14 mouse cellular contexts compared by ENCODE assay signal in the genomic region with DNA sequence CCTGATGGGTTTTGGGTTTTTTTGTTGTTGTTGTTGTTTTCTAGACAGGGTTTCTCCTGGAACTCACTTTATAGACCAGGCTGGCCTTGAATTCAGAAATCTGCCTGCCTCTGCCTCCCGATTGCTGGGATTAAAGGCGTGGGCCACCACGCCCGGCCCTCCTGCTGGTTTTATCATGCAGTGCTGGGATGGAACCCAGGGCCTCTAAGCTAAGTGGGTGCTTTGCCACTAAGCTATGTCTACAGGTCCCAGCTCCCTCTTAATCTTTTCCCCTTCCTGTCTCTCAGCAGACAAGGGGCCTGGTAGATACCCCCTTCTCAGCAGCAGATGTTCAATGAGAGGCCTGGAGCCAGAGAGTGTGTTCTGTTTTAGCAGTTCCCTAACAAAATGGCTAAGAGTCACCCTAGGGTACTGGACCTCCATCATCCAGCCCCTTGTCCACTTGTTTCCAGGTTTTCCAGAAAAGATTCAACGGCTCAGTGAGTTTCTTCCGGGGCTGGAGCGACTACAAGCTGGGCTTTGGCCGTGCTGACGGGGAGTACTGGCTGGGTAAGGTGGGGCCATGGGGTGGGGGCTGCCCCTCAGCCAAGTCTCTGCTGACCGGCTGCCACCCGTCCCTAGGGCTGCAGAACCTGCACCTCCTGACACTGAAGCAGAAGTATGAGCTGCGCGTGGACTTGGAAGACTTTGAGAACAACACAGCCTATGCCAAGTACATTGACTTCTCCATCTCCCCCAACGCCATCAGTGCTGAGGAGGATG. TPM values are rescaled to one million over a fixed set of nuclear protein-coding genes. Genes with fewer than 3 reads are reported as not detected.
DNase-seq lines count a peak whose midpoint lies in the region; ATAC-seq and TF ChIP-seq lines count a peak whose summit lies in the region.
"Had no signal": no experiment of that assay in that cellular context is flagged by ENCODE, and none has a peak within 500 bp of the region (broad histone marks: within the 10 kb centered on the region; RNA-seq: fewer than 3 reads in every experiment).

No protein-coding gene starts in this region.

- peaks cover 37% of the 10 kb centered on the region for H3K36me3 ChIP-seq in heart, postnatal 0 days (replicated peaks; ENCODE audit: control insufficient read depth, insufficient read depth, low read length)
- peaks cover 54% of the 10 kb centered on the region for H3K36me3 ChIP-seq in embryonic facial prominence, embryonic 10.5 days (replicated peaks)
- peaks cover 41% of the 10 kb centered on the region for H3K36me3 ChIP-seq in embryonic facial prominence, embryonic 15.5 days
- H3K36me3 ChIP-seq in limb, embryonic 11.5 days (ENCODE audit: control insufficient read depth, insufficient read depth, low read length) = peaks cover 20% of the 10 kb centered on the region

- 80% methylated on average over 14 of the region's 14 CpGs for WGBS in heart, postnatal 0 days
- 91% methylated on average over 14 of the region's 14 CpGs for WGBS in embryonic facial prominence, embryonic 10.5 days
- WGBS in embryonic facial prominence, embryonic 15.5 days = 82% methylated on average over 14 of the region's 14 CpGs
- WGBS in limb, embryonic 11.5 days = 90% methylated on average over 14 of the region's 14 CpGs

- peak overlapping the region; percentile 21; the same call in 1 of the 2 replicates for H3K4me3 ChIP-seq in heart, postnatal 0 days (ENCODE audit: low read depth, low read length)
- H3K4me3 ChIP-seq in embryonic facial prominence, embryonic 10.5 days = peak overlapping the region; percentile 64
- peak overlapping the region; percentile 45 for H3K4me3 ChIP-seq in embryonic facial prominence, embryonic 15.5 days (replicated peaks)
- H3K4me3 ChIP-seq in limb, embryonic 11.5 days (ENCODE audit: low read depth, low read length) = peak overlapping the region; percentile 53
- H3K4me3 ChIP-seq: hindbrain, embryonic 15.5 days; liver, embryonic 12.5 days had no signal

- no peak for TF ChIP-seq CTCF in heart, postnatal 0 days (IDR thresholded peaks at IDR 0.05; ENCODE audit: low read depth)

- no peak for TF ChIP-seq EP300 in heart, postnatal 0 days (IDR thresholded peaks at IDR 0.05; ENCODE audit: low read depth)

- 0 out of 2 replicates have a peak overlapping the region, but pooled peaks have one; percentile 37 for H3K4me2 ChIP-seq in heart, postnatal 0 days (ENCODE audit: low read depth, low read length)
- peak overlapping the region; percentile 60 for H3K4me2 ChIP-seq in embryonic facial prominence, embryonic 15.5 days (replicated peaks)
- peak overlapping the region; percentile 94 for H3K4me2 ChIP-seq in limb, embryonic 11.5 days (ENCODE audit: low read depth, severe bottlenecking)
- H3K4me2 ChIP-seq: liver, embryonic 12.5 days had no signal

- H3K27me3 ChIP-seq in heart, postnatal 0 days (ENCODE audit: control insufficient read depth, insufficient read depth, low read length) = no peaks in the 10 kb centered on the region
- no peaks in the 10 kb centered on the region for H3K27me3 ChIP-seq in embryonic facial prominence, embryonic 10.5 days (replicated peaks; ENCODE audit: low read depth, poor library complexity, severe bottlenecking)
- H3K27me3 ChIP-seq in embryonic facial prominence, embryonic 15.5 days = no peaks in the 10 kb centered on the region
- H3K27me3 ChIP-seq in limb, embryonic 11.5 days (ENCODE audit: control insufficient read depth, insufficient read depth, low read length) = no peaks in the 10 kb centered on the region
- H3K27me3 ChIP-seq: hindbrain, embryonic 15.5 days had no signal

- no peaks in the 10 kb centered on the region for H3K9me3 ChIP-seq in heart, postnatal 0 days (replicated peaks; ENCODE audit: control insufficient read depth, low read length)
- H3K9me3 ChIP-seq in embryonic facial prominence, embryonic 10.5 days = no peaks in the 10 kb centered on the region
- no peaks in the 10 kb centered on the region for H3K9me3 ChIP-seq in embryonic facial prominence, embryonic 15.5 days (replicated peaks)
- no peaks in the 10 kb centered on the region for H3K9me3 ChIP-seq in limb, embryonic 11.5 days (ENCODE audit: control insufficient read depth, low read length)
- H3K9me3 ChIP-seq: G1E; hindbrain, embryonic 15.5 days; liver, embryonic 12.5 days had no signal

- peaks cover 8% of the 10 kb centered on the region; the same call in 1 of the 2 replicates for H3K4me1 ChIP-seq in heart, postnatal 0 days (ENCODE audit: control insufficient read depth, insufficient read depth)
- peaks cover 88% of the 10 kb centered on the region for H3K4me1 ChIP-seq in embryonic facial prominence, embryonic 10.5 days
- H3K4me1 ChIP-seq in embryonic facial prominence, embryonic 15.5 days = peaks cover 82% of the 10 kb centered on the region
- H3K4me1 ChIP-seq in limb, embryonic 11.5 days (ENCODE audit: control insufficient read depth, insufficient read depth, low read length) = peaks cover 37% of the 10 kb centered on the region

- DNase-seq in heart, postnatal 0 days (ENCODE audit: low spot score) = no peak
- DNase-seq in heart, postnatal 10 days = no peak
- DNase-seq in embryonic facial prominence, embryonic 10.5 days (ENCODE audit: low spot score) = no peak
- DNase-seq in limb, embryonic 11.5 days (ENCODE audit: low spot score) = no peak
- DNase-seq in adrenal gland, postnatal 10 days = no peak
- DNase-seq in layer of hippocampus, adult 9-11 months = no peak
- DNase-seq in frontal cortex, adult 2 months (ENCODE audit: extremely low spot score in 1 of 2, low spot score in 1 of 2) = no peak
- DNase-seq: adrenal gland, adult 8-10 months; right cerebral cortex, postnatal 25 days; thymus, postnatal 4 days had no signal

- ATAC-seq in heart, postnatal 0 days (ENCODE audit: insufficient read depth, low read depth) = no peak
- no peak for ATAC-seq in embryonic facial prominence, embryonic 15.5 days (ENCODE audit: insufficient number of reproducible peaks, low FRiP score, low TSS enrichment, low read depth)
- no peak for ATAC-seq in limb, embryonic 11.5 days (ENCODE audit: insufficient number of reproducible peaks, low FRiP score, low TSS enrichment, low read depth)
- ATAC-seq: liver, embryonic 12.5 days had no signal

- H3K27ac ChIP-seq in heart, postnatal 0 days (ENCODE audit: low read depth) = 0 out of 2 replicates have a peak overlapping the region, but pooled peaks have one; percentile 41
- peak overlapping the region; percentile 97 for H3K27ac ChIP-seq in embryonic facial prominence, embryonic 10.5 days (replicated peaks)
- peak overlapping the region; percentile 97 for H3K27ac ChIP-seq in embryonic facial prominence, embryonic 15.5 days (replicated peaks)
- peak overlapping the region; percentile 100; the same call in 1 of the 2 replicates for H3K27ac ChIP-seq in limb, embryonic 11.5 days (replicated peaks; ENCODE audit: low read depth, low read length)

- intact Hi-C loops in heart, postnatal 10 days (cut with DNase I) = no loop called here

- no peak overlapping the region for H3K9ac ChIP-seq in heart, postnatal 0 days (replicated peaks; ENCODE audit: low read depth, low read length)
- peak overlapping the region; percentile 35; the same call in 1 of the 2 replicates for H3K9ac ChIP-seq in embryonic facial prominence, embryonic 15.5 days
- no peak overlapping the region; the same call in 1 of the 2 replicates for H3K9ac ChIP-seq in limb, embryonic 11.5 days (ENCODE audit: low read length)
- H3K9ac ChIP-seq: hindbrain, embryonic 15.5 days; liver, embryonic 12.5 days had no signal

RNA-seq across cellular contexts. Expression of a gene that starts 1.4 kb away (rescaled TPM):
- total RNA-seq in heart, postnatal 0 days (2014; rRNA removed; ENCODE audit: low replicate concordance) = 34.1 and 54.5 TPM in 2 replicates
- 39.1 and 51.0 TPM in 2 replicates for polyA plus RNA-seq in heart, postnatal 0 days (2015; fragmentation: Nextera tagmentation; extraction: Ambion mirVana)
- 100 to 1,000 TPM; 112 to 142 TPM for total RNA-seq in heart, postnatal 10 days (2021)
- polyA plus RNA-seq in embryonic facial prominence, embryonic 10.5 days (2016; fragmentation: Nextera tagmentation; extraction: Ambion mirVana) = 119 and 163 TPM in 2 replicates
- 404 and 406 TPM in 2 replicates for polyA plus RNA-seq in embryonic facial prominence, embryonic 15.5 days (2015; fragmentation: Nextera tagmentation; extraction: Ambion mirVana)
- polyA plus RNA-seq in limb, embryonic 11.5 days (2014; fragmentation: Nextera tagmentation; extraction: Ambion mirVana) = 244 and 251 TPM in 2 replicates
- total RNA-seq in adrenal gland, postnatal 10 days (2021) = 10 to 100 TPM; 61.8 to 75.9 TPM
- 4.0 and 4.3 TPM in 2 replicates for polyA plus RNA-seq in frontal cortex, adult 2 months (2012; rRNA removed)
- polyA plus RNA-seq: G1E had no signal

RNA-seq across cellular contexts. Expression of a gene that starts 7.6 kb away (rescaled TPM):
- 19.7 and 33.5 TPM in 2 replicates for total RNA-seq in heart, postnatal 0 days (2014; rRNA removed; ENCODE audit: low replicate concordance)
- polyA plus RNA-seq in heart, postnatal 0 days (2015; fragmentation: Nextera tagmentation; extraction: Ambion mirVana) = 12.0 and 12.5 TPM in 2 replicates
- 10 to 100 TPM; 11.7 to 12.0 TPM for total RNA-seq in heart, postnatal 10 days (2021)
- 97.4 and 103 TPM in 2 replicates for polyA plus RNA-seq in embryonic facial prominence, embryonic 10.5 days (2016; fragmentation: Nextera tagmentation; extraction: Ambion mirVana)
- 61.9 and 62.9 TPM in 2 replicates for polyA plus RNA-seq in embryonic facial prominence, embryonic 15.5 days (2015; fragmentation: Nextera tagmentation; extraction: Ambion mirVana)
- polyA plus RNA-seq in limb, embryonic 11.5 days (2014; fragmentation: Nextera tagmentation; extraction: Ambion mirVana) = 58.6 and 63.6 TPM in 2 replicates
- 10 to 100 TPM; 15.7 to 16.5 TPM for total RNA-seq in adrenal gland, postnatal 10 days (2021)
- 34.8 and 35.2 TPM in 2 replicates for polyA plus RNA-seq in frontal cortex, adult 2 months (2012; rRNA removed)

RNA-seq across cellular contexts. Expression of a gene that starts 18.3 kb away (rescaled TPM):
- 11.6 and 34.6 TPM in 2 replicates for total RNA-seq in heart, postnatal 0 days (2014; rRNA removed; ENCODE audit: low replicate concordance)
- polyA plus RNA-seq in heart, postnatal 0 days (2015; fragmentation: Nextera tagmentation; extraction: Ambion mirVana) = 6.5 TPM in 2 replicates
- total RNA-seq in heart, postnatal 10 days (2021) = 10 to 100 TPM; 10.2 to 10.3 TPM
- 44.4 and 49.7 TPM in 2 replicates for polyA plus RNA-seq in embryonic facial prominence, embryonic 10.5 days (2016; fragmentation: Nextera tagmentation; extraction: Ambion mirVana)
- polyA plus RNA-seq in embryonic facial prominence, embryonic 15.5 days (2015; fragmentation: Nextera tagmentation; extraction: Ambion mirVana) = 37.3 and 43.7 TPM in 2 replicates
- polyA plus RNA-seq in limb, embryonic 11.5 days (2014; fragmentation: Nextera tagmentation; extraction: Ambion mirVana) = 40.9 and 42.7 TPM in 2 replicates
- total RNA-seq in adrenal gland, postnatal 10 days (2021) = 10 to 100 TPM; 14.3 to 17.0 TPM
- 46.8 and 50.6 TPM in 2 replicates for polyA plus RNA-seq in frontal cortex, adult 2 months (2012; rRNA removed)

RNA-seq across cellular contexts. Expression of a gene that starts 32.7 kb away (rescaled TPM):
- total RNA-seq in heart, postnatal 0 days (2014; rRNA removed; ENCODE audit: low replicate concordance) = 0.38 and 0.39 TPM in 2 replicates
- 0.11 TPM in 1 of 2 replicates, not detected in the other for polyA plus RNA-seq in heart, postnatal 0 days (2015; fragmentation: Nextera tagmentation; extraction: Ambion mirVana)
- total RNA-seq in heart, postnatal 10 days (2021) = under 1 TPM; 0.19 to 0.27 TPM
- 0.49 and 1.00 TPM in 2 replicates for polyA plus RNA-seq in embryonic facial prominence, embryonic 10.5 days (2016; fragmentation: Nextera tagmentation; extraction: Ambion mirVana)
- 1.4 and 2.1 TPM in 2 replicates for polyA plus RNA-seq in embryonic facial prominence, embryonic 15.5 days (2015; fragmentation: Nextera tagmentation; extraction: Ambion mirVana)
- 0.13 TPM in 1 of 2 replicates, not detected in the other for polyA plus RNA-seq in limb, embryonic 11.5 days (2014; fragmentation: Nextera tagmentation; extraction: Ambion mirVana)
- total RNA-seq in adrenal gland, postnatal 10 days (2021) = 1 to 10 TPM; 1.5 to 2.4 TPM
- 317 and 322 TPM in 2 replicates for polyA plus RNA-seq in frontal cortex, adult 2 months (2012; rRNA removed)
- polyA plus RNA-seq: G1E had no signal

Comparison
In these comparisons a context has a peak if more than half of its experiments do, and no peak if none do; other contexts are left out.
1. H3K27ac ChIP-seq: peak in every context shown above with its lines; median percentile 100 in limb, embryonic 11.5 days; 97 in embryonic facial prominence, embryonic 10.5 days; 97 in embryonic facial prominence, embryonic 15.5 days; 41 in heart, postnatal 0 days.
2. H3K4me2 ChIP-seq: peak in every context shown above with its lines; median percentile 94 in limb, embryonic 11.5 days; 60 in embryonic facial prominence, embryonic 15.5 days; 37 in heart, postnatal 0 days.